Mouse (Mus musculus) layer of hippocampus, adult 2 months (tissue): ENCODE results near the gene Zcchc17. TPM values are rescaled to one million over a fixed set of nuclear protein-coding genes. Genes with fewer than 3 reads are reported as not detected.

ENCODE experiments used
- DNase-seq, 2 experiments: peaks; one replicate each; pipeline ENCODE4 v3.0.0; 2022; ENCODE audit warnings: low spot score in 2 of 2
- H3K27ac ChIP-seq: fragments of 200-600 bp; 2 replicates; pipeline ENCODE4 v1.8.1; 2022
- H3K4me3 ChIP-seq: fragments of 200-600 bp; 2 replicates; pipeline ENCODE4 v1.8.1; 2022; ENCODE audit warnings: mild to moderate bottlenecking
- CTCF ChIP-seq: fragments of 200-600 bp; conservative IDR thresholded peaks from 2 replicates; pipeline ENCODE4 v1.8.1; 2022; ENCODE audit warnings: antibody characterized with exemption, mild to moderate bottlenecking, moderate library complexity
- total RNA-seq, 2 experiments: library from RNA; stranded (reverse); gene quantifications; 2 replicates each; pipeline ENCODE4 v1.2.3; 2021

Zcchc17 gene
- total RNA-seq, 2 experiments from 2014 or later, result 66.1 to 66.5 TPM

DNA sequence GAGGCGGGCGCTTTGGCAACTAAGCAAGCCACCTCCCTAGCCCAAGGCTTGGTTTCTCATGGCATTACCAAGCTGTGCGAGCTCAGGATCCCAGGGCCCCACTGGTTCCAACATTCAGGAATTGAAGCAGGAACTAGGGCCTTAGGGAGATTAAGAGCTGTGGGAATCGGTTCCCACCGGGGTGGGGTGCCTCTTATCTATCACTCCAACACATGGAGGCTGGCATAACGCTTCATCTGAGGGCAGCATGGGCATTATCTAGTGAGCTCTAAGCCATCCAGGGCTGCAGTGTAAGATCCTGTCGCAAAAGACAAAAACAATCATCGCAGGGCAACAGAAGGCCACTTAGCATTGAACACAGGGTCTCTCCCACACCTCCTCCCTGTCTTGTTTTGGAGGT is 65.2 kb downstream of the Zcchc17 start:
- no peak for TF ChIP-seq CTCF
- H3K27ac ChIP-seq, result no peak overlapping the region
- H3K4me3 ChIP-seq, result no peak overlapping the region
- no peak for DNase-seq

GRCm38 (mm10) chr4:130292271-130292670 is 67.5 kb downstream of the Zcchc17 start:
- Histone ChIP-seq H3K27ac (no peak overlapping the region), H3K4me3 (no peak overlapping the region)
- peak; percentile 98 for TF ChIP-seq CTCF
- DNase-seq, result peak in 1 of 2 experiments; percentile 79

GRCm38 (mm10) chr4:130289824-130290223 is 69.9 kb downstream of the Zcchc17 start:
- Histone ChIP-seq H3K27ac (no peak overlapping the region), H3K4me3 (no peak overlapping the region)
- TF ChIP-seq CTCF, result no peak
- DNase-seq, result no peak

GRCm38 (mm10) chr4:130286531-130286930 is 73.2 kb downstream of the Zcchc17 start:
- no peak for DNase-seq
- Histone ChIP-seq H3K27ac (no peak overlapping the region), H3K4me3 (no peak overlapping the region)
- TF ChIP-seq CTCF, result no peak

GRCm38 (mm10) chr4:130283826-130284225 is 75.9 kb downstream of the Zcchc17 start:
- no peak for DNase-seq
- Histone ChIP-seq H3K27ac (no peak overlapping the region), H3K4me3 (no peak overlapping the region)
- TF ChIP-seq CTCF, result no peak

GRCm38 (mm10) chr4:130282856-130283255 is 76.9 kb downstream of the Zcchc17 start:
- no peak overlapping the region for H3K4me3 ChIP-seq
- TF ChIP-seq CTCF, result no peak
- no peak for DNase-seq
- H3K27ac ChIP-seq, result no peak overlapping the region

- Histone ChIP-seq H3K27ac (no peak within 1 kb of the TSS), H3K4me3 (no peak within 1 kb of the TSS)
- no peak for DNase-seq
- TF ChIP-seq CTCF, result no peak
These were observed 80.6 kb downstream of the Zcchc17 start, which contains the start of gene Serinc2 for GRCm38 (mm10) chr4:130279105-130279504. Gene Serinc2, minus strand, starts transcription at chr4:130279205.

GRCm38 (mm10) chr4:130276573-130277176 is 83.1 kb downstream of the Zcchc17 start:
- no peak for TF ChIP-seq CTCF
- no peak for DNase-seq
- Histone ChIP-seq H3K27ac (no peak overlapping the region), H3K4me3 (no peak overlapping the region)

DNA sequence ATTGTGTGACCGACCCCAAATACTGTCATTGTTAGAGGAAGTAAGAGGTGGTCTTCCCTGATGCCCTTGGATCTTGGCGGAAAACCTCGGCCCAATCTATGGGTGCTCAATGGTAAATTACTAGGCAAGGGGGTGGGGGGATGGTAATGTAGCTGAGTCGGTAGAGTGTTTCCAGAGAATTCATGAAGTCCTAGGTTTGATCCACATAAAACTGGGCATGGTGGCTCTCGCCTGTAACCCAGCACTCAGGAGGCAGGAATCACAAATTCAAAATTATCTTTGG is 84.0 kb downstream of the Zcchc17 start:
- TF ChIP-seq CTCF, result no peak
- Histone ChIP-seq H3K27ac (no peak overlapping the region; the same call in 1 of the 2 replicates), H3K4me3 (peak overlapping the region; percentile 69)
- no peak for DNase-seq

DNA sequence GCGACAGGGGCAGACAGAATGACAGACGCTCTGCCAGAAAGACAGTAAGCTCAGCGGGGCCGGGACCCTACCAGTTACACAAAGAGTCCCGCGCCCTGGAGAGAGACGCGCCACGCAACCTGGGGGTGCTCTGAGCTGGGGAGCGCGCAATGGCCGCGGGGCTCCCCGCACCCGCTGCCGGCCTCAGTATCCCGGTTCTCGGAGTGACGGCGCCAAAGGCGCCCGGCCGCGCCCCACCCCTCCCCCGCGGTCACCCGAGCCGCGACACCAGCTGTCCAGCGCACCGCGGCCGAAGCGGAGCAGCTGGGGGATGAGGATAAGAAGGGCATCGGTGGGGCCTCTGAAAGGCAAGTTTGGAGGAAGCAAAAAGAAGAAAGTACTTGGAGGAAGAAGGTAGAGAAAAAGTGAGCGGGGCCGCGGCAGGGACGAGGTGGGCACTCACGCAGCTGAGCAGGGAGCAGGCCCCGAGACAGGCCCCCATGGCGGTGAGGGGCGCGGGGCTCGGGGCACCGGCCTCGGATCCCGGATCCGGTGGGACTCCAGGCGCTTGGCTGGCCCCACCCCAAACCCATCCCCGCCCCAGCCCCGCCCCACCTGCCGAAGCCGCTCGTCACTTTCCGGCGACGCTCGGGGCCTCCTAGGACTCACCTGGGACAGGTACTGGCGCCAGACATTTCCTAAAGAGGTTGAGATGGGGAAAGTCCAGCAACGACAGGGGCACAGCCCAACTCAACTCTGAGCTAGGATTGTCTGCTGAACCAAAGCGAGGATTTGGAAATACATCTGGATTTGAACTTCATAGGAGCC is 84.5 kb downstream of the Zcchc17 start:
- DNase-seq, result no peak
- Histone ChIP-seq H3K27ac (peak overlapping the region; percentile 92), H3K4me3 (peak overlapping the region; percentile 69)
- TF ChIP-seq CTCF, result no peak

DNA sequence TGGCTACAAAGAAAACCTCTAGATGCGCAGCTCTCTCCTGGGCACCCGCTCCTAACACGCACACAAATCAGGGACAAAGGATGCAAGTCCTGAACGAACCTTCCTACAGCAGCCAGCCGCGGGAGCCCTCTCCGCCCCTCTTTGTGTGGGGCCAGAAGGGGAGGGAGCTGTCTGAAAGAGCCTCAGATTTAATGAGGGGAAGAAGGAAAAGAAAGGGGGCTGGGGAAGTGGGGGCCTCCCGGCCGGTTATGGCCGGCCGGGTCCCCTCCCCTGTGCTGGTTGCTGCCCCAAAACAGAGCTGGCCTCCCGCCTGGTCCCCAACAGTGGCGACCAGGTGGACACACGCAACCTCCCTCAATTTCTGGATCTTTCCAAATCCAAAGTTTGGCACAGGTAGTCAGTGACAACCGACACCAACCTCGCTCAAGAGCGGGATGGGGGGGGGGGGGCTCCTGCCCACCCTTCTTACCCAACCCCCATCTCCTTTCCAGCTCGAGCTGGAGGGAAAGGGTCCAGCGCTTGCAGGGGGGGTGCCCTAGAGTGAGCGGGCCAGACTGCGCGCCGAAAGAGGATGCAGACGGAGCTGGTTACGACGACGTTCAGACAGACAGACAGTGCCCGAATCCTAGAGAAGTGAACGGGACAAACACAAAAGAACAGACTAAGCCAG is 85.3 kb downstream of the Zcchc17 start:
- no peak for DNase-seq
- no peak for TF ChIP-seq CTCF
- Histone ChIP-seq H3K4me3 (peak overlapping the region; percentile 69), H3K27ac (peak overlapping the region; percentile 92)

DNA sequence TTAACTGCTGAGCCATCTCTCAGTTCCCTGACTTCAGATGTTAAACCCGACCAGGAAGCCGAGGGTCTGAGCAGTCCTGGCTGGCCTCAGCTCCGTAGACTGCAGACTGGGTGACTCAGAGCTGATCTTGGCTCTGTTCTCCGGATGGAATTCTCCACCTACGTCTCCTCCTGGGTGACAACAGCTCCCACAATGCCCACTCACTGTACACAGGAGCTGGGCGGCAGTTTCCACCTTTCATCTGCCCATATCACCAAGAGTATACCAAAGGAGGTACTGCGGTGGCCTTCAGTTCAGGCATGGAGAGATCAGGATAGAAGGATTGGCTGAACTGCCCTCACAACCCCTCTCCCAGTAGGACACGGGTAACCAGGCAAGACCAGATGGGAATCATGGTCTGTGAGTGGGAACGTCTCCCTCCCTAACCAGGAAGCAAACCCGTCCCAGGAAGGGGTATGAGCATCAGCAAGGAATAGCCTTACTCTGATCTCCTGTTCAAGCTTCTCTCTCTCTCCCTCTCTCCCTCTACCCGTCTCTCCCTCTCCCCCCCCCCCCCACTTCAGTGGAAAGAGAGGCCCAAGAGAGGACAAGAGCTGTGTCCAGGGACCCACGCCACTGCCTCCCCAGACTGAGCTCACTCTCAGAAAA is 85.9 kb downstream of the Zcchc17 start:
- no peak for TF ChIP-seq CTCF
- Histone ChIP-seq H3K27ac (peak overlapping the region; percentile 92), H3K4me3 (peak overlapping the region; percentile 69)
- DNase-seq, result peak; percentile 38 to 41

- DNase-seq, result peak; percentile 28 to 42
- H3K4me3 ChIP-seq, result no peak overlapping the region
- peak overlapping the region; percentile 92 for H3K27ac ChIP-seq
- no peak for TF ChIP-seq CTCF
These were observed 89.0 kb downstream of the Zcchc17 start for GRCm38 (mm10) chr4:130270611-130271347.
